ENCODE assay signal across 20 mouse cellular contexts in genomic region chr3:139108176-139108575, GRCm38 (mm10). TPM values are rescaled to one million over a fixed set of nuclear protein-coding genes. Genes with fewer than 3 reads are reported as not detected.
DNase-seq lines count a peak whose midpoint lies in the region; ATAC-seq and TF ChIP-seq lines count a peak whose summit lies in the region.
"Had no signal": no experiment of that assay in that cellular context is flagged by ENCODE, and none has a peak within 500 bp of the region (broad histone marks: within the 10 kb centered on the region; RNA-seq: fewer than 3 reads in every experiment).

No protein-coding gene starts in this region.

- DNase-seq in heart, adult 9 months (ENCODE audit: low spot score in 2 of 2): no peak
- DNase-seq in lung, postnatal 25 days (ENCODE audit: low spot score): no peak
- peak; percentile 87 for DNase-seq in brain, adult 2 months (ENCODE audit: low read depth, low spot score)
- DNase-seq in skeletal muscle tissue, adult 2 months (ENCODE audit: low read depth, low spot score): peak; percentile 4
- no peak for DNase-seq in stomach, postnatal 0 days (ENCODE audit: low spot score)
- DNase-seq: adrenal gland, postnatal 10 days; cerebellum, adult 9-10 months; heart, adult 11 months; heart, postnatal 14 days; kidney, adult 18-20 months; kidney, postnatal 36 days; liver; lung, adult 18-20 months; retina, postnatal 1 day had no signal

- H3K9me3 ChIP-seq in heart, embryonic 13.5 days: no peaks in the 10 kb centered on the region
- H3K9me3 ChIP-seq in lung, embryonic 15.5 days: no peaks in the 10 kb centered on the region
- H3K9me3 ChIP-seq in stomach, postnatal 0 days (ENCODE audit: control insufficient read depth, low read length): no peaks in the 10 kb centered on the region
- H3K9me3 ChIP-seq in forebrain, embryonic 16.5 days (ENCODE audit: control insufficient read depth, low read length): no peaks in the 10 kb centered on the region
- H3K9me3 ChIP-seq: neural tube, embryonic 15.5 days had no signal

- H3K4me2 ChIP-seq in heart, embryonic 13.5 days: no peak overlapping the region
- H3K4me2 ChIP-seq in lung, embryonic 15.5 days: no peak overlapping the region
- H3K4me2 ChIP-seq in stomach, postnatal 0 days (replicated peaks; ENCODE audit: low read depth): no peak overlapping the region
- H3K4me2 ChIP-seq in forebrain, embryonic 16.5 days (ENCODE audit: low read length): no peak overlapping the region
- H3K4me2 ChIP-seq: neural tube, embryonic 15.5 days had no signal

- 0 out of 2 replicates have a peak overlapping the region, but pooled peaks have one; percentile 9 for H3K27ac ChIP-seq in heart, embryonic 13.5 days (replicated peaks)
- no peak overlapping the region for H3K27ac ChIP-seq in lung, embryonic 15.5 days
- H3K27ac ChIP-seq in stomach, postnatal 0 days (replicated peaks): no peak overlapping the region
- no peak overlapping the region for H3K27ac ChIP-seq in forebrain, embryonic 16.5 days (ENCODE audit: low read length)
- H3K27ac ChIP-seq: neural tube, embryonic 15.5 days had no signal

- ATAC-seq in heart, embryonic 13.5 days (ENCODE audit: extremely low read depth, insufficient number of reproducible peaks, low FRiP score, low TSS enrichment): no peak
- peak; percentile 31; the same call in 1 of the 2 replicates for ATAC-seq in lung, embryonic 15.5 days (ENCODE audit: borderline replicate concordance, extremely low read depth, low FRiP score, low TSS enrichment)
- ATAC-seq in stomach, postnatal 0 days (ENCODE audit: low FRiP score, low TSS enrichment): no peak
- ATAC-seq in forebrain, embryonic 16.5 days: no peak
- ATAC-seq: hindbrain, embryonic 16.5 days had no signal

- H3K4me3 ChIP-seq in heart, embryonic 13.5 days: no peak overlapping the region
- H3K4me3 ChIP-seq in lung, embryonic 15.5 days: no peak overlapping the region
- no peak overlapping the region for H3K4me3 ChIP-seq in stomach, postnatal 0 days (ENCODE audit: low read depth, low read length)
- H3K4me3 ChIP-seq in forebrain, embryonic 16.5 days (replicated peaks; ENCODE audit: low read length): no peak overlapping the region
- H3K4me3 ChIP-seq: megakaryocyte, embryonic 14.5 days; neural tube, embryonic 15.5 days had no signal

- TF ChIP-seq CTCF in stomach, postnatal 0 days (IDR thresholded peaks at IDR 0.05; ENCODE audit: low read depth): no peak

- whole genome bisulfite sequencing in heart, embryonic 13.5 days: 81% methylated on average over 5 of the region's 5 CpGs
- WGBS in lung, embryonic 15.5 days: 66% methylated on average over 5 of the region's 5 CpGs
- WGBS in stomach, postnatal 0 days: 71% methylated on average over 5 of the region's 5 CpGs
- 90% methylated on average over 5 of the region's 5 CpGs for WGBS in forebrain, embryonic 16.5 days

- no peak for TF ChIP-seq EP300 in stomach, postnatal 0 days (optimal IDR thresholded peaks at IDR 0.05)

- peaks cover 13% of the 10 kb centered on the region for H3K4me1 ChIP-seq in heart, embryonic 13.5 days
- no peaks in the 10 kb centered on the region for H3K4me1 ChIP-seq in lung, embryonic 15.5 days
- no peaks in the 10 kb centered on the region for H3K4me1 ChIP-seq in stomach, postnatal 0 days (replicated peaks; ENCODE audit: control insufficient read depth, insufficient read depth)
- H3K4me1 ChIP-seq in forebrain, embryonic 16.5 days (replicated peaks; ENCODE audit: control insufficient read depth, insufficient read depth, low read length): no peaks in the 10 kb centered on the region
- H3K4me1 ChIP-seq: megakaryocyte, embryonic 14.5 days; neural tube, embryonic 15.5 days had no signal

- no peaks in the 10 kb centered on the region for H3K36me3 ChIP-seq in heart, embryonic 13.5 days
- no peaks in the 10 kb centered on the region for H3K36me3 ChIP-seq in lung, embryonic 15.5 days
- H3K36me3 ChIP-seq in stomach, postnatal 0 days (ENCODE audit: control insufficient read depth, insufficient read depth, low read length): no peaks in the 10 kb centered on the region
- no peaks in the 10 kb centered on the region for H3K36me3 ChIP-seq in forebrain, embryonic 16.5 days (ENCODE audit: control insufficient read depth, insufficient read depth)
- H3K36me3 ChIP-seq: neural tube, embryonic 15.5 days had no signal

- no peaks in the 10 kb centered on the region for H3K27me3 ChIP-seq in heart, embryonic 13.5 days (replicated peaks)
- H3K27me3 ChIP-seq in lung, embryonic 15.5 days: no peaks in the 10 kb centered on the region
- no peaks in the 10 kb centered on the region for H3K27me3 ChIP-seq in stomach, postnatal 0 days (ENCODE audit: control insufficient read depth, insufficient read depth, low read length)
- H3K27me3 ChIP-seq in forebrain, embryonic 16.5 days (replicated peaks; ENCODE audit: control insufficient read depth, insufficient read depth, low read length): no peaks in the 10 kb centered on the region
- H3K27me3 ChIP-seq: megakaryocyte, embryonic 14.5 days; neural tube, embryonic 15.5 days had no signal

- H3K9ac ChIP-seq in heart, embryonic 13.5 days: no peak overlapping the region
- H3K9ac ChIP-seq in lung, embryonic 15.5 days: no peak overlapping the region
- H3K9ac ChIP-seq in stomach, postnatal 0 days (ENCODE audit: low read length): no peak overlapping the region
- no peak overlapping the region for H3K9ac ChIP-seq in forebrain, embryonic 16.5 days (replicated peaks; ENCODE audit: low read depth, low read length)
- H3K9ac ChIP-seq: neural tube, embryonic 15.5 days had no signal

RNA-seq across cellular contexts. Expression of gene Rap1gds1, which starts 33.2 kb away (rescaled TPM):
- polyA plus RNA-seq in heart, embryonic 13.5 days (2015; fragmentation: Nextera tagmentation; extraction: Ambion mirVana): 48.3 and 48.5 TPM in 2 replicates
- polyA plus RNA-seq in lung, embryonic 15.5 days (2015; fragmentation: Nextera tagmentation; extraction: Ambion mirVana): 60.6 and 67.0 TPM in 2 replicates
- polyA plus RNA-seq in stomach, postnatal 0 days (2015; fragmentation: Nextera tagmentation; extraction: Ambion mirVana): 22.5 and 24.1 TPM in 2 replicates
- polyA plus RNA-seq in forebrain, embryonic 16.5 days (2015; fragmentation: Nextera tagmentation; extraction: Ambion mirVana): 71.0 and 74.2 TPM in 2 replicates

Comparison
In these comparisons a context has a peak if more than half of its experiments do, and no peak if none do; other contexts are left out.
1. DNase-seq: peak in brain, adult 2 months (single experiment) and skeletal muscle tissue, adult 2 months (single experiment); none in heart, adult 9 months (0 of 2), lung, postnatal 25 days (single experiment) and stomach, postnatal 0 days (single experiment).